Mouse (Mus musculus): ENCODE results near the gene Dgkg.

The Dgkg gene

DNA sequence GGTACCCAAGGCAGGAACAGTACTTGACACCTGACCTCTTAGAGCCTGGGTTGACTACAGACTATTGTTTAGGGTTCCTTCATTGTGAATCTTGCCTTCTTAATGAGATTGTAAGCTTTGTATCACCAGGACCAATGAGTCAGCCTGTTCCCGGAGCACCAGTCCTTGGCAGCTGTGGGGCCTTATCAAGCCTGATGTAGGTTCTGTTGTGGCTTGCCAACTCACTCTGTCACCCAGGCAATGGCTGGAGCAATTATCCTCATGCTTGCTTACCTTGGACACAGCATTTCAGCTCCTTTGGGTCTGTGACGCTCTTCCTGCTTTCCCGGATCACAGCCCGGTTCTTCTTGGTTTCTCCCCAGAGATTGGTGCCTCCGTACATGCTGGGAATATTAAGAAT is 157.1 kb downstream of the Dgkg start:
- in situ Hi-C loops (cut with MboI): no loop called here

DNA sequence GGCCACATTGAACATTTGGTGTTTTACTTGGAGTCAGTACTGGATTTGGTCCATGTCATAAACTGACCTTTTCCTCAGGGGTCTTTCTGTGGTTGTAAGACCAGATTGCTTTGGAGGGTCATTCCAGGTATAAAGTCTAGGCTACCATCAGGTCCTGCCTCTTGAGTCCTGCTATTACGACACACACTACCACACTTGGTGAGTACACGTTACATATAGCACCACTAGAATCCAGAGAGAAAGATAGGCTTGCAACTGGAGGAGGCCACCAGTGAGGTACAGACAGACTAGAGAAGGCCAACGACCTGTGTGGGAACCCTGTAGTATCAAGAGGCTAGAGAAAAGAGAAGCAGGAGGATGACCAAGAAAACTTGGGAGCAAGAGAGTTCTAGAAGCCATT is 157.6 kb downstream of the Dgkg start:
- in situ Hi-C loops (cut with MboI): no loop called here

DNA sequence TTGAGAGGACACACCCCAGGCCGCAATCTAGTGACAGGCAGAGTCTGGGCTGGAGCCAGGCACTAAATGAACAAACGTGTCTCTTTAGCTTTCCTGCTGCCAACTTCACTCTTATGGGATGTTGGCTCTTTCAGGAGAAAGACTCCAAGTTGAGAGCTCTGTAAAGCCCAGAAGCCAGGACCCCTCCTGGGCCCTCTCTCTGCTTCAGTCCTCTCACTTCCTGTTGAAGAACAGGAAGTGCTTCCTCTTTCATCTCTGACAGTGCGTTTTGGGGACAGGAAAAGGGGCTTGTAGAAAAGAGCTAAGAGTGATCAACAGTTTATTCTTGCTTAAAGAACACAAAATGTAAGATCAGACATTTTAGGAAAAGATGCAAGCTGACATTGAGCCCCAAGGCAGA is 159.0 kb downstream of the Dgkg start:
- in situ Hi-C loops (cut with MboI): no loop called here

DNA sequence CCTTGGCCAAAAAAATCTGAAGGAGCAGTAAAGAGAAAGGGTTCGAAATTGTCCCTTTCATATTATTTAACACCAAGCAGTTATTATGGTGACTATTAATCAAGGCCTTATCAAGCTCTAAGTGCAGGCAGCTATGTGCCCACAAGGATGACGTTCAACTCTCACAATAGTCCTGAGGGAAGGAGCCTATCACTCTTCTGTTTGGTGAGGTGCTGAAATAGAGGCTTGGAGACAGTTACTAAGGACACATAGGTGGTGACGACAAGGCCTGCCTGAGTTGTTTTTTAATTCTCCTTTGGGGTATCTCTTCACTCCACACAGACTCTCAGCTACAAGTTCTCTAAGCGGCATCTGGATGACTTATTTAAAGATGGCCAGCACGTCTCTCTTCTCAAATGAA is 161.8 kb downstream of the Dgkg start:
- in situ Hi-C loops (cut with MboI): no loop called here

DNA sequence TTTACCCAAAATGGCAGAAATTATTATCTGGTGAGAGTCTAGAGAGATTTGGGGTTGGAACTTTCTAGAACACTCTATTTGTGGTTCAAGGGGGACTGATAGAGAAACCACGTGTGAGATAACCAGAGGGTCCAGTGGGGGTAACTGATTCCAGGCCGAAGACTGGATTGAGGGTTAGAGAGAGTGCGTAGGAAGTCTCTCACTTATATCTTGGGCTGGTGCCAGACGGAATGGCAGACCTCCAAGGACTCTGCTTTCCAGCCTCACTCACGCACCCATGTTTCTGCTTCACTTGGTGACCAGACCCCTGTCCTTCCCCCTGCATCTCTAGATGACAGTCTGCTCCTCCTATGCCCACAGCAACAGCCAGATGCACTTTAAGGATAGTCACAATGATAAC is 162.2 kb downstream of the Dgkg start:
- in situ Hi-C loops (cut with MboI): no loop called here

DNA sequence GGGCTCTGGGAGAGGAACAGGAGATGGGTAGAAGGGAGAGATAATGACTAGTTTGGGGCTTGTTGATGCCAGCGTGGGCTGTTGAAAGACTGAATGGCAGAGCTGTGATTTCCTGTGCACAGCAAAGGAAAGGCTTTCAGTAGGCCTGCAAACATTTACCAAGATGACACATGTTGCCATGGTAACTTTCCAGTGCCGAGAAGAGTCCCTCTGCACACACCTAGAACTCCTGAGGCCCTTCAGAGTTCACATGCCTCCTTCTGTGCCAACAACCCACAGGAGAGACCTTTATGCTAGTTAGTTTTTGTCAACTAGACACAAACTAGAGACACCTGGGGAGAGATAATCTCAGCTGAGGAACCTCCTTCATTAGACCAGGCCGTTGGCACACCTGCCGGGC is 163.6 kb downstream of the Dgkg start:
- in situ Hi-C loops (cut with MboI): no loop called here

DNA sequence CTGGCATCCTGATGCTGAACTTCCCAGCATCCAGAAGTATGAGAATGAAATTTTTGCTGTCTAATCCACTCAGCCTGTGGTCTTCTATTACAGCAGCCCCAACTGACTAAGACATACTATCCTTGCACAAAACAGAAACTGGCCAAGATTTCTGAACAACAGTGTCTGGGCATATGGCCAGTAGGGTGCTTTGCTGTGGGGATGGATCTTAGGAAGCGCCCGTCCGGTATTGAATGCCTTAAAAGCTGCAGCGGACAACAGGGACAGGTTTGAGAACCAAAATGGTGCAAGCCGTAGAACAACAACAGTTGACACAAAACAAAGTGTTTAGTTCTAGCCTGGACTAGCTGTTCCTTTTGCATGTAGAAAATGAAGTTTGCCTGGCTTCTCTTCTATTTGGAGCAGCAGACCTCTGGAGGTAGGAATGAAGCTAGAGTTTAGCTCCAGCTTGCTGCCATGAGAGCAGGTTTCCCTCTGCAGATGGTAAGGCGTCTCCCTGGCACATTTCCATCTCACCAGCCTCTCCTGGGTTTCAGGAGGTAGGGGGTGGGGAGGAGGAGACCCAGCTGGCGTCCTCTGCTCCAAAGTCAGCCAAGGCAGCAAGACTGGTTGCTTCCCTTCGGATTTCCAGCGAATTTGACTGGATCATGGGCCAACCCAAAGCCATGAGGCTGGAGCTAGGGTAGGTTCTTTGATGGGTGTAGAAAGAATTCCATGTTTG is 165.4 kb downstream of the Dgkg start:
- in situ Hi-C loops (cut with MboI): no loop called here

DNA sequence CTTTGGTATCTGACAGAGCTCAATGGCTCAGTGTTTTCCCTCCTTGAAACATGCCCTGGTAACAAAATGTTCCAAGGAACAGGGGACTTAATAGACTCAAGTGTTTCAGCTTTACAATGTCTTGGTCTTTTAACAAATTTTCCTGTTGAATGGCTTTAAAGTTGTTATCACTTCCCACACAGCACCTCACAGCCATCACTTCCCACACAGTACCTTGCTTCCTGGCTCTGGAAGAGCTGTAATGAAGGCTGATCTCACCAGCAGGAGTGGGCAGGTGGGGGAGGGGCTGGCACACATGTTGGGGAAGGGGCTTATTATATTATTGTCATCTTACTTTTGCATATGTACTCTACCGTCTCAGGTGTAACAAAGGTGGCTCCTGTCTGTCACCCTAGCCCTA is 173.1 kb downstream of the Dgkg start:
- in situ Hi-C loops (cut with MboI): no loop called here

DNA sequence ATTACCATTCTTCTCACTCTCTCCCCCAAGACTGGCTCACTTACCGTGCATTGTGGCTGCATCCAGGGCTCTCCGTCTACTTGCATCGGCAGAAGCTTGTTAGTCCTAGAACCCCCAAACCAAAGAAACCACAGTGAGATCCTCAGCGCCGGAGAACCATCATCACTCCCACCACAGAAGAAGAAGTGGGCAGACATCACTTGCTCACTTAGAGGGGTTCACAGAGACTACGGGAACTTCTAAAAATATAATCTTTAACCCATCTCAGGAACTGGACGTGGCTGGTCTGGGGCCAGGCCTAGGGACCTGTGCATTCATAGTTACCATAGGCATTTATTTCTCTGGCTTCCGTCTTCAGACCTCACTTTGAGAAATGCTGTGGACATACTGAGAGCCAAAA is 177.7 kb downstream of the Dgkg start:
- in situ Hi-C loops (cut with MboI): no loop called here

DNA sequence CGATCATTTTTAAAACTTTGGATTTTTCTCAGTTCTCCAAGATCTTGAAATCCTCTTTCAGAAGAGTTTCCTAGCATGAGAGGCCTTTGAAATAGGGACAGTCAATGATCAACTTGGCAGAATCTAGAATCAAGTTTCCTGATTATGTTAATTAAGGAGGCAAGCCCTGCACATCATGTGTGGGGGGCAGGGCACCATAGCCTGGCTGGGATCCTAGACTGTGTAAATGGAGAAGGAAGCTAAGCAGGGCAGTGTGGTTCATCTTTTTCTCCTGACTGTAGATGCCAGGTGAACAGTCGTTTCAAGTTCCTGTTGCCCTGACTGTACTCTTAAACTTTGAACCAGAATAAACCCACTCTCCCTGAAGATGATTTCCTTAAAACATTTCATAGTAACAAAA is 185.3 kb downstream of the Dgkg start:
- in situ Hi-C loops (cut with MboI): no loop called here

DNA sequence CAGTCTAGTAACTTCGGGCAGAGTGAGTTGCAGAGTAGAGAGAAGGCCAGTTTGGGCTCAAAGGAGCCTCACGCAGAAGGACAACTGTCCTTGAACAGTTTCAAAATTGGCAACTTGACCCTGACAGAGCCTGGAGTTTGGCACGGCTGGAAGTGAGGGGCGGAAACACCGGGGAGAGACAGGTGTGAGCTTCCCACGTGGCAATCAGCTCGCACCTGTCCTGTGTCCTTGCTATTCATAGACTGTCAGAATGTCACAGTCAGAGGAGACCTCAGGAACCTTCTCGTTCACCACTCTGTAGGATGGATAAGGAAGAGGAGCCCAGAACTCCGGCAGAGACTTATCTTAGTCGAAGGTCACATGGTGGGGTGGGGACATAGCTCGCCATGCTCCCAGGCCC is 187.6 kb downstream of the Dgkg start:
- in situ Hi-C loops (cut with MboI): no loop called here

DNA sequence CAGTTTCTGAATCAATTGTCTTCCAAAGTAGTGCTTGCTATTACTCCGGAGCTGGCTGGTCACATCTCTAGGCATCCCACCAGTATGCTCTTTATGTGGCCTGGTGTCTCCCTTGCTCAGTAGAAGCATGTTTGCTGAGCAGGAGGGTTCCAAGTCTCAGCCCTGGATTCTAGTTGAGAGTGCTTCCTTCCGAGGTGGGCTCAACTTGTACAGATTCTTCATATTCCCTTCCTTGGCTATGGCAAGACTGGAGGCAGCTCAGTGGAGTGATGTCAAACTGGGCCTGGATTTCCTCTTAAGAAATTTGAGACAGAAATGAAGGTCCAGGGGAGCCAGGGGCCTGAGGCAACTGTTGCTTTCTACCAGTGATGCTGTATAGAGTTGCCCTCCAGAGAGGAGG is 189.9 kb downstream of the Dgkg start:
- in situ Hi-C loops (cut with MboI): no loop called here

DNA sequence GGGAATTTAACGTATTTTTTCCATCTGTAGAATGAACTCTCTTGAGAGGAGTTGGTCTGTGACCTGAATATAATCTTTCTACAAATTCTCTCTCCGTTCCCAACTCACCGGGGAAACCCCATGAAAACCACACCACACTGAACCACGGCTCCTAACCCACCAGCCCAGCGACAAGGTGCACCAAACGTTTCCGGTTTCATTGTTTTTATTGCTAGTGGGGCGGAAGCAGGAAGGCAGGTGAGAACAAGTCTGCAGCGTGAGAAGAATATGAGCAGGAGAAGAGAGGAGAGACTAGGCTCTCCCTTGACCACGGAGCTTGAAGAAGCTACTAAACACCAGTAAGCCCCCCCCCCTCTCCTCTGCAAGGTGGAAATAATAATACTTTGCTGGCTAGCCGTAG is 190.6 kb downstream of the Dgkg start:
- in situ Hi-C loops (cut with MboI): no loop called here

DNA sequence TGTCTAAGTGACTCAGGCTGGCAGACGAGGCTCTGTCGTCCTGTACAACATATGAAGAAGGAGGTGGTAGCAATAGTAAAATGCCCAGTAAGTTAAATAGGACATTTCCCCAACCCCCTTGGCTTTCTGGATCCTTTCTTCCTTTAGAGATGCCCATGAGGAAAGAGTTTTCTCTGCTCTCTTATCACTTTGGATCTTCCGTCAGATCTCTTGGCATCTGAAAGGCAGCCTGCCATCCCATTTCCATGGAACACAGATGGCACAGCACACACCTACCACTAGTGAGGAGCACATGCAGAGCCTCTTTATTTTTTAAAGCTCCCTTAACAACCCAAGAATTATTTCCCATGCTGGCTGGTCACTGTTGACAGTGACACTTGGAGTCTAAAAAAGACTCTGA is 194.8 kb downstream of the Dgkg start:
- in situ Hi-C loops (cut with MboI): no loop called here

DNA sequence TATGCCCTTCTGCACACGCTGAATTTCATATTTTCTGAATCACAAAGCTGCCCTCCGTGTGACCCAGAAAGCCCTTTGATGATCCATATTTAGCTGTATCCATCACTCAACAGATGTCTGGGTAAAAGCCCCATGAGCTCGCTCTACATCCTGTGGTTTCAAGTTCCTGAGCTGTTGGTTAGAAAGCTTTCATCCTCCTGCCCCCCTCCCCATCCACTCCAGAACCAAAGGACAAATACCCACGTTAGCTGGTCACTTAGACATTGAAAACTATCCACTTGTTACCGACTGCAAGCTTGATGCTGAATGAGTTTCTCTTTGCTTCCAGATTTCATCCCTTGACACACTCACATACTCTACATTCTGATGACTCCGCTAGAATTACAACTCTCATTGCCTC is 195.3 kb downstream of the Dgkg start:
- in situ Hi-C loops (cut with MboI): no loop called here

DNA sequence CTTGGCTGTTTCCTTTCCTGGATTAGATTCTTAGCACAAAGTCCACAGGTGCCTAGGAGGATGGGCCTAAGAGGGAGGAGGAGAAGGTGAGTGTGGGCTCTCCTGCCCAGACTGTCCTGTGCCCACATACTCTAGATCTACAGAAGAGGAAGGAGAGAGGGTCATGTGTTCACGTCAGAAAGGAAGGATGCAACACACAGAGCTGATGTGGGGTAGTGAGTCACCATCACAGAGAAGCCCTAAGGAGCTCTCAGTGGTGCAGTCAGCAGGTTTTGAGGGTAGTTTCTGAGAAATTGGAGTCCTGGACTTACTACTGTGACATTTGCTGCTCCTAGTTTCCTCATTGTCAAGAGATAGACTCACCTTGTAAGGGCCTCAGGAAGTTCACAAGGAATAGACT is 196.1 kb downstream of the Dgkg start:
- in situ Hi-C loops (cut with MboI): no loop called here

DNA sequence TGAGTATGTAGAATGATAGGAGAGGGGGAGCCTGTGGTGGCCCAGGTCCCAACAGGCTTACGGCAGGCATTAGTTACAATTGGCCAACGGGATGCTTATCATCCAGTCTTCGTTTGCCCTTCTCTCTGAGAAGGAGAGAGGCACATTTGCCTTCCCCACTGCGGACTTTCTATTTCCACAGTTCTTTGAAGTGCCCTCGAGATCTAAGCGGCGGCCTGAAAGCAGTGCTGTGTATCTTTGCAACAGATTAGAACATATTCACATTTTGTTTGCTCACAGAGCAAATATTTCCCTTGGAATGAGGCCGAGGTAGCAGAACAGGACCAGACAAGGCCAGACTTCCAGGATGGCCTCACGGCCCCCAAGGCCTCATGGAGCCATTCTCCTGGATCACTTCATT is 204.9 kb downstream of the Dgkg start:
- in situ Hi-C loops (cut with MboI): no loop called here

DNA sequence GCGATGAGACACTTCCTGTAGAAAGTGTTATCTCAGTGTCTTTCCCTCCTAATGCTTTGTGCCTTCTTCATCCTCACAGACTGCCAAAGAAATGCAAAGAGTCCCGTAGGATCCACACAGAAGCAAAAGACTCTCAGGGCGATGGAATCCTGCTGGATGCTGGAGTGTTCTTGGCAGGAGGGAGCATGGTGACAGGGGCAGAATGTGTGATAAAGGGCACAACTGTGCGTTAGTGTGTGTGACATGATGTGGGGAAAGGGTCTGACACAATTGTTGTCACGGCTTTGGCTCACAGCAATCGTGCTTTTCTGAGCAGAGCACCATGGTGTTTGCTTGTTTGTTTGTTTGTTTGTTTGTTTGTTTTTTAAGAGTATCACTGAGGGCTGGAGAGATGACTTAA is 208.9 kb downstream of the Dgkg start:
- in situ Hi-C loops (cut with MboI): no loop called here

DNA sequence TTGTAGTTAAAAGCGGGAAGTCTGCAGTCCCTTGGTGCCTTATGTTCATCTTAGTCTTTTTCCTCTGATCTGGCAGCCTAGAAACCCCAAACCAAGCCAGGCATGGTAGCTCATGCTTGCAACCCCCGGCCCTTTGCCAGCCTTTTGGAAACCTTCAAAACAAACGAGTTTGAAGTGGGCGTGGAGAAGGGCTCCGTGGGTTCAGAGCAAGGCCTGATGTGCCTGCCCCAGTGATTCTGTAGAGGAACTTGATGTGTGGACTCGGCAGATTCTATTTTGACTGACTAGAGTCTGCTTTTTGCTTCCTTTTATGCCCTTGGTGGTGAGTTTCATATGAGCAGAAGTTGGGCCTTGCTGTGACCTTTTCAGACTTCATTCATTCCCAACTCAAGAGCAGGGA is 212.2 kb downstream of the Dgkg start:
- in situ Hi-C loops (cut with MboI): no loop called here

DNA sequence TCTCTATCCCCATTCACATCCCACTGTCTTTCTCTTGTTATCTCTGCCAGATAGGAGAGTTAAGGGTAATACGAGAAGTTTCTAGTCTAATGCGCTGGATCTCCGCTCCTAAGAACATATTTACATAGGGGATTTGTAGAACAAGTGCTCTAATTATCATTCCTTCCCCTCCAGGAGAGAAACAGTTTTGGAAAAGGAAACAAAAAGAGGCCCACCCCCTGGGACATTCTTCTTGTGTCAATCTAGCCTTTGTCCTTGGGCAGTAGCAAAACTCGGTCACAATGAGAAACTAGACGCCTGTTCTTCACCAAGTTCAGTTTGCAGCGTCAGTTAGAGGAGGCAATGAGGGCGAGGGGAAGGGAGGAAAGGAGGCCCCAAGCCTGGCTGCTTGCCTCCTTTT is 214.8 kb downstream of the Dgkg start:
- in situ Hi-C loops (cut with MboI): no loop called here

DNA sequence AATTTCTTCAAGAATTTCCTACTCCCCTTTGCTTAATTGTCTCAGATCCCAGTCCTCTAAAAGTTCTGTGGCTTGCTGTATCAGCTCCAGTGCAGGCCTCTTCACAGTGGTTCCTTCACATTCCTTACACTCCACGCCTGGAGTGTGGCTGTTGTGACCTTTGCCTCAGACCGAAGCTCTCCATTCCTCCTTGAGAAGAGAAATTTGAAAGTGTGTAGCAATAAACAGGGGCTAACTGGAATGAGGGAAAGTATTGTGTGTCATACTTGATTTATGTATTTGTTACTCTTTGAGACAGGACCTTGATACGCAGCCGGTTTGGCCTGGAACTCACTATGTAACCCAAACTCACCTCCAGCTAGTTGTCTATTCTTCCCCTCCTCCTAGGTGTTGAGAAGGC is 215.7 kb downstream of the Dgkg start:
- in situ Hi-C loops (cut with MboI): no loop called here

DNA sequence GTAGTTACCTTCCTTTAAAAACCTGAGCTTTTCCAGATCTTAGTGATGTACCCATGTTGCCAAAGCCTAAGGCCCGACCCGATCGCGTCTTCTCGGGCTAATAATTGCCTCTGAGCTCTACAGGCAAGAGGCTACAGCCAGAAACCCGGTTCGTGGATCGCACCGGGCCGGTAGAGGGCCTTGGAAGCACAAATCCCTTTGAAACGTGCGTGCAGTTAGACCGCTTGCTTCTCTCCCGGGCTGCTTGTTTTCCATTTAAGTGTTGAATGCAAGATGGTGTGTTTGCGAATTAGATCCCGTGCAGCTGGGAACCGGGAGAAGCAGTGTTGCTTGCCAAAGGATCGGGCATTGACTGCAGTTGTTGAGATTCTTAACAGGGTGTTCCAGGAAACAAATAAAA is 216.8 kb downstream of the Dgkg start:
- in situ Hi-C loops (cut with MboI): no loop called here

DNA sequence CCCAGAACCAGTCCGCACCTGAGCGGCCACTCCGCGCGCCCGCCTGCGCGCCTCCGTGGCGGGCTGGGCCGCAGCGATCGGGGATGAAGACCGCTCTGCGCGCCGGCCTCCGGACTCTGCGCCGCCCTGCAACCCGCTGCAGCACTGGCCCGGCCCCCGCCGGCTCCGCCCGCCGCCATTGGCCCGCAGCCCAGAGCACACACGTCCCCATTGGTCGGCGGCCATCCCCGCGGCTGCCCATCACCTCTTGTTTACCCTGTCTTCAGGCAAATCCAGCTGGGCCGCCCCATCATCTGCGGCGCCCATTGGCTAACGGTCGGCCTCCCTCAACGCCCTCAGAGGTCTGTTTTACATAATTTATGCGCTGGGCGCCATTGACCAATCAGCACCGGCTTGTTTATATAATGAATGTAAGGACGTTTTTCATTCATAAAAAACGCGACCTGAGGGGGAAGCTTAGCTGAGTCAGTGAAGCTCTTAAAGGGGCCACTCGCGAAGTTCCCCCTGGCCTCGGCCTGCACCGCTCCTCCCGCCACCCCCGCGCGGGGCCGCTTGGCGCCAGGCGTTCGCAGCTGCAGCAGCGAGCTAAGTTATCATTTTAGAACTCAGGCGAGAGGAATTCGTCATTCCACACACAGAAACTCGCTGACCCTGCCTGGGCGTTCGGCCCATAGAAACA is 217.4 kb downstream of the Dgkg start, which contains the start of gene Etv5:
Etv5 (minus strand) TSS at position 221 of the 679 bp plus-strand sequence.
- in situ Hi-C loops (cut with MboI): no loop called here
